Mouse (Mus musculus): ENCODE results near the gene Tmc8. TPM values are rescaled to one million over a fixed set of nuclear protein-coding genes. Genes with fewer than 3 reads are reported as not detected.

The Tmc8 gene
- polyA plus RNA-seq, 1 experiment from 2014 or later = 1.6 TPM

GRCm38 (mm10) chr11:117748628-117749027 lies 33.2 kb upstream of the Tmc8 start:
- H3K27ac ChIP-seq (replicated peaks in 1 of 2; ENCODE audit: control insufficient read depth in 1 of 2, insufficient read depth in 1 of 2, low read depth in 2 of 2, low read length in 2 of 2) = no peak overlapping the region
- H3K36me3 ChIP-seq (ENCODE audit: control insufficient read depth, insufficient read depth, low read length) = peaks cover 99% of the 10 kb centered on the region
- no peak for ATAC-seq (ENCODE audit: insufficient number of reproducible peaks, insufficient read depth, low FRiP score, low read depth)
- no peak overlapping the region for H3K4me3 ChIP-seq (ENCODE audit: control insufficient read depth in 1 of 2, insufficient read depth in 1 of 2, low read depth in 1 of 2, low read length in 2 of 2)
- H3K27me3 ChIP-seq (ENCODE audit: control insufficient read depth, insufficient read depth, low read length) = no peaks in the 10 kb centered on the region
- 68% methylated on average over 4 of the region's 4 CpGs for WGBS
- H3K4me2 ChIP-seq (ENCODE audit: low read length) = no peak overlapping the region
- no peaks in the 10 kb centered on the region for H3K9me3 ChIP-seq (ENCODE audit: control insufficient read depth, low read length)
- H3K9ac ChIP-seq (ENCODE audit: low read length) = no peak overlapping the region
- H3K4me1 ChIP-seq (ENCODE audit: control insufficient read depth in 2 of 2, insufficient read depth in 2 of 2, low read length in 2 of 2) = no peaks in the 10 kb centered on the region

GRCm38 (mm10) chr11:117749414-117749813 lies 32.5 kb upstream of the Tmc8 start:
- H3K27me3 ChIP-seq (ENCODE audit: control insufficient read depth, insufficient read depth, low read length) = no peaks in the 10 kb centered on the region
- no peak overlapping the region for H3K4me3 ChIP-seq (ENCODE audit: control insufficient read depth in 1 of 2, insufficient read depth in 1 of 2, low read depth in 1 of 2, low read length in 2 of 2)
- ATAC-seq (ENCODE audit: insufficient number of reproducible peaks, insufficient read depth, low FRiP score, low read depth) = no peak
- WGBS = 88% methylated on average over 10 of the region's 10 CpGs
- H3K4me2 ChIP-seq (ENCODE audit: low read length) = no peak overlapping the region
- no peaks in the 10 kb centered on the region for H3K4me1 ChIP-seq (ENCODE audit: control insufficient read depth in 2 of 2, insufficient read depth in 2 of 2, low read length in 2 of 2)
- H3K27ac ChIP-seq (replicated peaks in 1 of 2; ENCODE audit: control insufficient read depth in 1 of 2, insufficient read depth in 1 of 2, low read depth in 2 of 2, low read length in 2 of 2) = no peak overlapping the region
- no peak overlapping the region for H3K9ac ChIP-seq (ENCODE audit: low read length)
- H3K9me3 ChIP-seq (ENCODE audit: control insufficient read depth, low read length) = no peaks in the 10 kb centered on the region
- peaks cover 99% of the 10 kb centered on the region for H3K36me3 ChIP-seq (ENCODE audit: control insufficient read depth, insufficient read depth, low read length)

GRCm38 (mm10) chr11:117751544-117751943 lies 30.3 kb upstream of the Tmc8 start:
- Histone ChIP-seq H3K4me2 (ENCODE audit: low read length) (no peak overlapping the region), H3K9me3 (ENCODE audit: control insufficient read depth, low read length) (no peaks in the 10 kb centered on the region), H3K27me3 (ENCODE audit: control insufficient read depth, insufficient read depth, low read length) (no peaks in the 10 kb centered on the region), H3K27ac (replicated peaks in 1 of 2; ENCODE audit: control insufficient read depth in 1 of 2, insufficient read depth in 1 of 2, low read depth in 2 of 2, low read length in 2 of 2) (no peak overlapping the region), H3K36me3 (ENCODE audit: control insufficient read depth, insufficient read depth, low read length) (peaks cover 99% of the 10 kb centered on the region), H3K4me1 (ENCODE audit: control insufficient read depth in 2 of 2, insufficient read depth in 2 of 2, low read length in 2 of 2) (no peaks in the 10 kb centered on the region), H3K4me3 (ENCODE audit: control insufficient read depth in 1 of 2, insufficient read depth in 1 of 2, low read depth in 1 of 2, low read length in 2 of 2) (no peak overlapping the region), H3K9ac (ENCODE audit: low read length) (no peak overlapping the region)
- ATAC-seq (ENCODE audit: insufficient number of reproducible peaks, insufficient read depth, low FRiP score, low read depth) = no peak
- WGBS = 86% methylated on average over 6 of the region's 6 CpGs

GRCm38 (mm10) chr11:117755891-117756290 lies 26.0 kb upstream of the Tmc8 start:
- H3K27me3 ChIP-seq (ENCODE audit: control insufficient read depth, insufficient read depth, low read length) = no peaks in the 10 kb centered on the region

GRCm38 (mm10) chr11:117759267-117759666 lies 22.6 kb upstream of the Tmc8 start:
- H3K27ac ChIP-seq (replicated peaks in 1 of 2; ENCODE audit: control insufficient read depth in 1 of 2, insufficient read depth in 1 of 2, low read depth in 2 of 2, low read length in 2 of 2) = no peak overlapping the region
- H3K4me1 ChIP-seq (ENCODE audit: control insufficient read depth in 2 of 2, insufficient read depth in 2 of 2, low read length in 2 of 2) = no peaks in the 10 kb centered on the region; a peak in 1 of 4 replicates
- no peaks in the 10 kb centered on the region for H3K9me3 ChIP-seq (ENCODE audit: control insufficient read depth, low read length)
- H3K9ac ChIP-seq (ENCODE audit: low read length) = no peak overlapping the region
- peaks cover 98% of the 10 kb centered on the region for H3K36me3 ChIP-seq (ENCODE audit: control insufficient read depth, insufficient read depth, low read length)
- no peaks in the 10 kb centered on the region for H3K27me3 ChIP-seq (ENCODE audit: control insufficient read depth, insufficient read depth, low read length)
- no peak overlapping the region for H3K4me2 ChIP-seq (ENCODE audit: low read length)
- WGBS = 92% methylated on average over 10 of the region's 10 CpGs
- no peak overlapping the region for H3K4me3 ChIP-seq (ENCODE audit: control insufficient read depth in 1 of 2, insufficient read depth in 1 of 2, low read depth in 1 of 2, low read length in 2 of 2)
- ATAC-seq (ENCODE audit: insufficient number of reproducible peaks, insufficient read depth, low FRiP score, low read depth) = no peak

More at GRCm38 (mm10) chr11:117755891-117756290, 26.0 kb upstream of the Tmc8 start:
- Histone ChIP-seq H3K4me2 (ENCODE audit: low read length) (no peak overlapping the region), H3K36me3 (ENCODE audit: control insufficient read depth, insufficient read depth, low read length) (peaks cover 99% of the 10 kb centered on the region), H3K4me3 (ENCODE audit: control insufficient read depth in 1 of 2, insufficient read depth in 1 of 2, low read depth in 1 of 2, low read length in 2 of 2) (no peak overlapping the region), H3K27ac (replicated peaks in 1 of 2; ENCODE audit: control insufficient read depth in 1 of 2, insufficient read depth in 1 of 2, low read depth in 2 of 2, low read length in 2 of 2) (no peak overlapping the region), H3K4me1 (ENCODE audit: control insufficient read depth in 2 of 2, insufficient read depth in 2 of 2, low read length in 2 of 2) (no peaks in the 10 kb centered on the region), H3K9ac (ENCODE audit: low read length) (no peak overlapping the region), H3K9me3 (ENCODE audit: control insufficient read depth, low read length) (no peaks in the 10 kb centered on the region)
- WGBS = 96% methylated on average over 7 of the region's 7 CpGs
- ATAC-seq (ENCODE audit: insufficient number of reproducible peaks, insufficient read depth, low FRiP score, low read depth) = no peak

GRCm38 (mm10) chr11:117760374-117761119 lies 21.3 kb upstream of the Tmc8 start:
- no peak overlapping the region for H3K4me3 ChIP-seq (ENCODE audit: control insufficient read depth in 1 of 2, insufficient read depth in 1 of 2, low read depth in 1 of 2, low read length in 2 of 2)
- H3K9ac ChIP-seq (ENCODE audit: low read length) = no peak overlapping the region
- H3K36me3 ChIP-seq (ENCODE audit: control insufficient read depth, insufficient read depth, low read length) = peaks cover 98% of the 10 kb centered on the region
- no peak overlapping the region for H3K4me2 ChIP-seq (ENCODE audit: low read length)
- ATAC-seq (ENCODE audit: insufficient number of reproducible peaks, insufficient read depth, low FRiP score, low read depth) = no peak
- 86% methylated on average over 26 of the region's 26 CpGs for WGBS
- no peaks in the 10 kb centered on the region for H3K9me3 ChIP-seq (ENCODE audit: control insufficient read depth, low read length)
- no peaks in the 10 kb centered on the region; a peak in 1 of 4 replicates for H3K4me1 ChIP-seq (ENCODE audit: control insufficient read depth in 2 of 2, insufficient read depth in 2 of 2, low read length in 2 of 2)
- H3K27me3 ChIP-seq (ENCODE audit: control insufficient read depth, insufficient read depth, low read length) = no peaks in the 10 kb centered on the region
- no peak overlapping the region for H3K27ac ChIP-seq (replicated peaks in 1 of 2; ENCODE audit: control insufficient read depth in 1 of 2, insufficient read depth in 1 of 2, low read depth in 2 of 2, low read length in 2 of 2)

- Histone ChIP-seq H3K4me2 (ENCODE audit: low read length) (no peak overlapping the region), H3K4me1 (ENCODE audit: control insufficient read depth in 2 of 2, insufficient read depth in 2 of 2, low read length in 2 of 2) (peaks cover 0 to 6% of the 10 kb centered on the region in 2 experiments; a peak in 1 of 4 replicates), H3K9ac (ENCODE audit: low read length) (no peak overlapping the region), H3K9me3 (ENCODE audit: control insufficient read depth, low read length) (no peaks in the 10 kb centered on the region), H3K27me3 (ENCODE audit: control insufficient read depth, insufficient read depth, low read length) (no peaks in the 10 kb centered on the region), H3K27ac (replicated peaks in 1 of 2; ENCODE audit: control insufficient read depth in 1 of 2, insufficient read depth in 1 of 2, low read depth in 2 of 2, low read length in 2 of 2) (no peak overlapping the region), H3K4me3 (ENCODE audit: control insufficient read depth in 1 of 2, insufficient read depth in 1 of 2, low read depth in 1 of 2, low read length in 2 of 2) (no peak overlapping the region), H3K36me3 (ENCODE audit: control insufficient read depth, insufficient read depth, low read length) (peaks cover 96% of the 10 kb centered on the region)
- ATAC-seq (ENCODE audit: insufficient number of reproducible peaks, insufficient read depth, low FRiP score, low read depth) = no peak
- 88% methylated on average over 13 of the region's 13 CpGs for WGBS
Measured at GRCm38 (mm10) chr11:117761801-117762200, 20.1 kb upstream of the Tmc8 start.

- Histone ChIP-seq H3K36me3 (ENCODE audit: control insufficient read depth, insufficient read depth, low read length) (peaks cover 96% of the 10 kb centered on the region), H3K9ac (ENCODE audit: low read length) (no peak overlapping the region), H3K27me3 (ENCODE audit: control insufficient read depth, insufficient read depth, low read length) (no peaks in the 10 kb centered on the region), H3K4me3 (ENCODE audit: control insufficient read depth in 1 of 2, insufficient read depth in 1 of 2, low read depth in 1 of 2, low read length in 2 of 2) (no peak overlapping the region), H3K4me2 (ENCODE audit: low read length) (no peak overlapping the region), H3K9me3 (ENCODE audit: control insufficient read depth, low read length) (no peaks in the 10 kb centered on the region), H3K4me1 (ENCODE audit: control insufficient read depth in 2 of 2, insufficient read depth in 2 of 2, low read length in 2 of 2) (peaks cover 0 to 6% of the 10 kb centered on the region in 2 experiments; a peak in 1 of 4 replicates), H3K27ac (replicated peaks in 1 of 2; ENCODE audit: control insufficient read depth in 1 of 2, insufficient read depth in 1 of 2, low read depth in 2 of 2, low read length in 2 of 2) (no peak overlapping the region)
- ATAC-seq (ENCODE audit: insufficient number of reproducible peaks, insufficient read depth, low FRiP score, low read depth) = no peak; the same call in 1 of the 2 replicates
- WGBS = 40% methylated on average over 12 of the region's 12 CpGs
Measured at GRCm38 (mm10) chr11:117762246-117762645, 19.6 kb upstream of the Tmc8 start.
